Mouse (Mus musculus) heart, embryonic 16.5 days (tissue): ENCODE data around the gene Dnajc8. TPM values are rescaled to one million over a fixed set of nuclear protein-coding genes. Genes with fewer than 3 reads are reported as not detected.

Experiments
- ATAC-seq: fragments of 200-750 bp; cut with Nextera tagmentation; replicated peaks from 2 replicates; pipeline ENCODE4 v1.8.0; 2017; ENCODE audit warnings: moderate number of reproducible peaks; ENCODE audit not compliant: insufficient read depth, low FRiP score; ENCODE audit errors: extremely low read depth
- H3K27ac ChIP-seq: fragments of 300-500 bp; sonication (generic); 2 replicates; pipeline ENCODE4 v1.5.1; 2014; ENCODE audit warnings: mild to moderate bottlenecking, low read length, control low read depth, moderate library complexity
- H3K27me3 ChIP-seq: fragments of 300-500 bp; sonication (generic); 2 replicates; pipeline ENCODE4 v1.6.1; 2014; ENCODE audit warnings: low read length, mixed read lengths; ENCODE audit not compliant: control insufficient read depth, insufficient read depth
- H3K36me3 ChIP-seq: fragments of 300-500 bp; sonication (generic); 2 replicates; pipeline ENCODE4 v1.6.1; 2014; ENCODE audit not compliant: control insufficient read depth, insufficient read depth
- H3K4me1 ChIP-seq: fragments of 300-500 bp; sonication (generic); 2 replicates; pipeline ENCODE4 v1.6.1; 2014; ENCODE audit warnings: low read length, mixed read lengths; ENCODE audit not compliant: control insufficient read depth, insufficient read depth
- H3K4me2 ChIP-seq: fragments of 300-500 bp; sonication (generic); 2 replicates; pipeline ENCODE4 v1.6.1; 2014; ENCODE audit warnings: low read depth, mild to moderate bottlenecking, control low read depth, low read length
- H3K4me3 ChIP-seq: fragments of 300-500 bp; sonication (generic); 2 replicates; pipeline ENCODE4 v1.5.1; 2014; ENCODE audit warnings: mild to moderate bottlenecking, control low read depth, low read length
- H3K9ac ChIP-seq: fragments of 300-500 bp; sonication (generic); 2 replicates; pipeline ENCODE4 v1.6.1; 2014; ENCODE audit warnings: low read length, control low read depth
- H3K9me3 ChIP-seq: fragments of 300-500 bp; sonication (generic); replicated peaks from 2 replicates; pipeline ENCODE4 v1.6.1; 2016; ENCODE audit warnings: low read length; ENCODE audit not compliant: control insufficient read depth
- WGBS: fragments of 180-500 bp; shearing (Covaris S2); extraction: QIAGEN DNeasy Blood & Tissue Kit; methylation state at CpG from one replicate; pipeline ENCODE4 v1.1.7; 2014; 5-methylcytosine and 5-hydroxymethylcytosine counted together
- polyA plus RNA-seq: library from polyadenylated mRNA; unstranded; fragments of >200 nt; fragmentation: Nextera tagmentation; extraction: Ambion mirVana; gene quantifications from 2 replicates; pipeline ENCODE4 v1.2.1, GENCODE M21; 2015

Dnajc8 gene
- polyA plus RNA-seq, 1 experiment from 2014 or later = 117 TPM

DNA sequence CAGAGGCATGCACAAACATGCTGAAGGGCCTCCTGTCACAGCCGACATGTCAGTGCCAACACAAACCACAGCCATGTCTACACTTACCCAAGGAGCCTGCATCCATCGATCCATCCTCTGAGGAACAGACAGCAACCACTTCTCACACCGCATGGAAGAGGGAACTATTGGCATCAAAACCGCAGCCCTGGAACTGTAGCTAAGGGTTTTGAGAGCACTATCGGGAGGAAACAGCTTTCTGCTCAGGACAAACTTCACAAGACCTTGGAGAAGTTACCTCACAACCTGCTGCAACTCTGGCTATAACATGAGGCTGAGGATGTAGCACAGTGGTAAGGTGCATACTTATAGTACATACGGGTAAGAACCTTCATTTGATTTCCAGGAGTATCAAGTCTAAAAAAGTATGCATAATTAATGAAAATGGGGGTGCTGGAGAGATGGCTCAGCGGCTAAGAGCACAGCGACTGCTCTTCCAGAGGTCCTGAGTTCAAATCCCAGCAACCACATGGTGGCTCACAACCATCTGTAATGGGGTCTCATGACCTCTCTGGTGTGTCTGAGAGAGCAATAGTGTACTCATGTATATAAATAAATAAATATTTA, 7.3 kb upstream of the Dnajc8 start:
- WGBS = 83% methylated on average over 8 of the region's 8 CpGs

DNA sequence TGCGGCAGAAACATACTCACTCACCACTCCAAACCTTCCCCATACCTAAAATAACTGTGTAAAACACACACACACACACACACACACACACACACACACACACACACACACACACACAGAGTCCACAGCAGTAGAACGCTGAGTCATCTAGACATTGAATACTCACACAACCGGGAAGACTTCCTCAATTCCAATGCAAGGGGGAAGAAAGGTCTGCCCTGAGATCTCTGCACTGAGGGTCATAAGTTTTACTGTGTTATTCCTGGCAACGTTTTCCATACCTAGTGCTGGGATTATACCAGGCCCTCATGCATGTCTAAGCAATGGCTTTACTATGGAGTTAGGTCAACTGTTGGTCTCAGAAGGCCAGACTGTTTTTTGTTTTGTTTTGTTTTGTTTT, 6.0 kb upstream of the Dnajc8 start:
- WGBS = 74% methylated on average over 4 of the region's 4 CpGs
- Histone ChIP-seq H3K27me3 (no peaks in the 10 kb centered on the region), H3K4me1 (peaks cover 19% of the 10 kb centered on the region), H3K36me3 (peaks cover 16% of the 10 kb centered on the region), H3K9ac (no peak overlapping the region), H3K4me2 (no peak overlapping the region), H3K4me3 (no peak overlapping the region), H3K9me3 (no peaks in the 10 kb centered on the region), H3K27ac (no peak overlapping the region)
- no peak for ATAC-seq

More for the DNA sequence above, 7.3 kb upstream of the Dnajc8 start:
- Histone ChIP-seq H3K9me3 (no peaks in the 10 kb centered on the region), H3K4me2 (no peak overlapping the region), H3K9ac (no peak overlapping the region), H3K36me3 (peaks cover 16% of the 10 kb centered on the region), H3K4me1 (peaks cover 16% of the 10 kb centered on the region), H3K27ac (no peak overlapping the region), H3K4me3 (no peak overlapping the region), H3K27me3 (no peaks in the 10 kb centered on the region)
- ATAC-seq = no peak

- no peak for ATAC-seq
- Histone ChIP-seq H3K4me2 (no peak overlapping the region), H3K9me3 (no peaks in the 10 kb centered on the region), H3K27me3 (no peaks in the 10 kb centered on the region), H3K9ac (no peak overlapping the region), H3K4me3 (no peak overlapping the region), H3K27ac (0 out of 2 replicates have a peak overlapping the region, but pooled peaks have one; percentile 16), H3K36me3 (peaks cover 16% of the 10 kb centered on the region), H3K4me1 (peaks cover 17% of the 10 kb centered on the region)
- 92% methylated on average over 20 of the region's 20 CpGs for WGBS
Measured at GRCm38 (mm10) chr4:132530033-132530804, 5.1 kb upstream of the Dnajc8 start.

DNA sequence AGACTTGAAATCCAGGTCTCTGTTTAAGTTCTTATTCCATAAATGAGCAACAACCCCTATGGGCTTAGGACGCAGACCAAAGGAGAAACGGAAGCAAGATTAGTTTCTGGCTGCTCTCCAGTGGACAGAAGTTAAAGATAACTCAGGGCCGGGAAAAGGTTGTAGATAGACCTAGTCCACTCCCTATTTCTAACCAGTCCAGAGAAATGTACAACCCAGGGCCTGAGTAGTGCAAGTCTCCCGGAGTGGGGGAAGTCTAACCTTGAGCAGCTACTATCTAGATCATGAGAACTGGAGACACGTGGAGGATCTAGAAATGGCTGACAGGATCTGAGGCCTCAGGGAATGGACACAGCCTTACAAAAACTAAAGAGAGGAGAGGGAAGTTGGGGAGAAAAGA, 2.9 kb upstream of the Dnajc8 start:
- Histone ChIP-seq H3K9me3 (no peaks in the 10 kb centered on the region), H3K4me3 (peak overlapping the region; percentile 78), H3K4me1 (peaks cover 31% of the 10 kb centered on the region), H3K4me2 (peak overlapping the region; percentile 78), H3K9ac (peak overlapping the region; percentile 92), H3K27me3 (no peaks in the 10 kb centered on the region), H3K27ac (peak overlapping the region; percentile 95), H3K36me3 (peaks cover 16% of the 10 kb centered on the region)
- ATAC-seq = peak; percentile 50; the same call in 1 of the 2 replicates
- 1% methylated on average over 5 of the region's 5 CpGs for WGBS

DNA sequence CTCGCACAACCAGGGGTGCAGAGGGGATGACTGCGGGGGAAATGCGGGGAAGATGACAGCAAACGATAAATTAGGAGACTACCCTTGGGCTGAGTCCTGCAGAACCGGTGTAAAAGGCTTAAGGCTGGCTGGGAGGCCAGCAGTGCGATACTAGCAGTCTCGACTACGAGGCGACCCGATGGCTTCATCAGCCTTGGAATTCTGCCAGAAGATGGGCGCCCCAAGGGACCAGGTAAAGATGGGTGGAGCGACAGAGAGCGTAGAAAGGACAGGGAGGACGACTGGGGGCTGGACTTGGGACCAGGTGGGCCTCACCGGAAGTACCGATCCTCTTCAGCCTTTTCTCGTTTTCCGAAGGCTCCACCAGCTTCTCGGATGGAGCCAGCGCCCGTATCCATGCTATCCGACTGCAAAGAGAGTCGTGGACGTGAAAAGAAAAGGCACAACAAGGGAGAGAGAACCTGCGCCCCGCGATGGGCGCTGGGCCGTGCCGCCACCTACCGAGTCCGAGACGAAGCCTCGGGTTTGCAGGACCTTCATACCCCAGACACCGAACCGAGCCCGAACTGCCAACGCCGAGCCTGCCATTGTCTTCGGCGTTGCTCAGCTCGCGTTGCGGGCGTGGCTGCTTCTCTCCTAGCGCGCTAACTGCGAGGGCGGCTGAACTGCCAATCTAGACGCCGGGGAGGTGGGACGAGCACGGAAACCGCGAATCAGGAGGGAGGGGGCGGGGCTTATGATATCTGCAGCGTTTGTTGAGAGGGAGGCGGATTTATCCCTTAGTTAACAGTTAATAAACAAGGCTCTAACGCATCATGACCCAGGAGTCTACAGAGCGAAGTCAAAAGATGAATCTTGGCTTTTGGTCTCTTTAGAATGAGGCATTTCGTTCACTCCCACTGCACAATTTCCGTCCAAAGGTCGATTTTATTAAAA, 2.1 kb upstream of the Dnajc8 start, which contains the start of gene Atpif1:
Atpif1 (minus strand) TSS at position 679 of the 936 bp plus-strand sequence.
- H3K27me3 ChIP-seq = no peaks in the 10 kb centered on the region
- peak; percentile 79 for ATAC-seq
- under 1% methylated on average over 63 of the region's 63 CpGs for WGBS
- peak within 1 kb of the TSS; percentile 92 for H3K9ac ChIP-seq
- H3K9me3 ChIP-seq = no peaks in the 10 kb centered on the region
- peaks cover 31% of the 10 kb centered on the region for H3K4me1 ChIP-seq
- peaks cover 18% of the 10 kb centered on the region for H3K36me3 ChIP-seq
- H3K4me2 ChIP-seq = peak within 1 kb of the TSS; percentile 78
- peak within 1 kb of the TSS; percentile 78 for H3K4me3 ChIP-seq
- H3K27ac ChIP-seq = peak within 1 kb of the TSS; percentile 95

DNA sequence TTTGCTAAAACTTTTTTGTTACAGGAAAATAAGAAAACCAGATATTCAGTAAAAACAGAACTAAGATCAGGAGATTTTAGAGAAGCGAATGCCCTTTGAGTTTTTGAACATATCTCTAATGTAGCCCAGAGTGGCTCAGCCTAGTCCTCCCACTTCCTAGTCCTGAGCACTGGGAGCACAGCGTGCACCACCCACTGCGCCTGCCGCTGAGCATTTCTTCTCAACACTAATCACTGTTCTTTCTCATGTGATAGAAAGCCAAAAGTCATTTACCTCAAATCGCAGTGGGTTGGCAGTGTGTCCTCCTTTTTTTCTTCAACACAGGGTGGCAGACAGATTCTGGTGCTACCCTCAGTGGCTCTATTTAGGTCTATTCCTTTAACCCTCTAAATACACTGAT, 4.1 kb downstream of the Dnajc8 start:
- Histone ChIP-seq H3K9me3 (no peaks in the 10 kb centered on the region), H3K4me1 (peaks cover 19% of the 10 kb centered on the region), H3K4me3 (no peak overlapping the region), H3K36me3 (peaks cover 42% of the 10 kb centered on the region), H3K27me3 (no peaks in the 10 kb centered on the region), H3K4me2 (no peak overlapping the region), H3K27ac (no peak overlapping the region), H3K9ac (no peak overlapping the region)
- ATAC-seq = no peak
- 93% methylated on average over 5 of the region's 5 CpGs for WGBS

DNA sequence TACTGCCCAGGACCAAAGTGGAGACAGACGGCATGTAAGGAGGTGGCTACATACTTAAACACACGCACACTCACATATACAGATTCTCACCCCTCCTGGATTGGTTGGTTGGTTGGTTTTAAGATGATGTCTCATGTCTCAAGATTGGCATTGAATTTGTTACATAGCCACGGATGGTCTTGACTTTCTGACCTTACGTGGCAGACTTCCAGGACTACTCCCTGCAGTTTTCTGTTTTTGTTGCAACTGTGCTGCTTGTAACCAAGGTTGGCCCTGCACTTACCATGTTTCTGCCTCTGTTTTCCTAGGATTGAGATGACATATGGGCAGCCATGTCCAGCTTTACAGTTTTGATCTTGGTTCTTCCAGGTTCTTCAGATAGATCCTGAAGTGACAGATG, 6.1 kb downstream of the Dnajc8 start:
- Histone ChIP-seq H3K4me2 (no peak overlapping the region), H3K4me1 (peaks cover 10% of the 10 kb centered on the region), H3K9ac (no peak overlapping the region), H3K4me3 (no peak overlapping the region), H3K27me3 (no peaks in the 10 kb centered on the region), H3K27ac (no peak overlapping the region), H3K9me3 (no peaks in the 10 kb centered on the region), H3K36me3 (peaks cover 49% of the 10 kb centered on the region)
- ATAC-seq = no peak
- 77% methylated on average over 4 of the region's 4 CpGs for WGBS

GRCm38 (mm10) chr4:132542724-132543123, 7.4 kb downstream of the Dnajc8 start:
- H3K36me3 ChIP-seq = peaks cover 59% of the 10 kb centered on the region
- H3K4me2 ChIP-seq = no peak overlapping the region
- no peaks in the 10 kb centered on the region for H3K9me3 ChIP-seq
- H3K4me1 ChIP-seq = no peaks in the 10 kb centered on the region
- 43% methylated on average over 1 of the region's 1 CpGs for WGBS
- H3K4me3 ChIP-seq = no peak overlapping the region
- H3K27ac ChIP-seq = no peak overlapping the region
- H3K27me3 ChIP-seq = no peaks in the 10 kb centered on the region
- ATAC-seq = no peak
- no peak overlapping the region for H3K9ac ChIP-seq
